Mouse (Mus musculus) R1 (cell line): ENCODE measurements around the gene Msn.
A peak's percentile ranks its signal among the peaks of the same experiment; 100 is the strongest.
"Not testable (repeated sequence)": the region's sequence is repeated elsewhere in the genome, so short reads cannot be mapped to it uniquely, and the experiment has no call there.

ENCODE experiments used
- DNase-seq: peaks from one replicate; pipeline ENCODE4 v3.0.0-alpha.2; 2018; ENCODE audit warnings: low read depth, low spot score

Gene Msn

DNA sequence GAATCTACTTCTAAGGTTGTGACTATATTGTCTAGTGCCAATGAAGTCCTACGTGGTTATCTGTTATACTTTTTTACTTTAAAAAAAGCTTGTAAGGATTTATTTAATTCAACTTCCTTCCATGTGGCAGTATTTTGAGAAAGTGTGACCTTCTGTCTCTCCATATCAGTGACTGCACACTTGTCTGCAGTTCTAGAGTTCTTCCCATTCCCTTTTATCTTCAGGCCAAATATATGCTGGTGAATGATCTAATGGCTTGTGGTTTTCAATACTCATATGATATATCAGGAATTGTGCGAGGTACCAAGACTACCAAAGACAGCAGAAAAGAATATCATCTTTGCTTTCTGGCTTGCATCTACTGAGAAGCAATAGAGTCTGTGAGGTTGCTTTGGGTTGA, 43.4 kb downstream of the Msn start:
- no peak for DNase-seq

DNA sequence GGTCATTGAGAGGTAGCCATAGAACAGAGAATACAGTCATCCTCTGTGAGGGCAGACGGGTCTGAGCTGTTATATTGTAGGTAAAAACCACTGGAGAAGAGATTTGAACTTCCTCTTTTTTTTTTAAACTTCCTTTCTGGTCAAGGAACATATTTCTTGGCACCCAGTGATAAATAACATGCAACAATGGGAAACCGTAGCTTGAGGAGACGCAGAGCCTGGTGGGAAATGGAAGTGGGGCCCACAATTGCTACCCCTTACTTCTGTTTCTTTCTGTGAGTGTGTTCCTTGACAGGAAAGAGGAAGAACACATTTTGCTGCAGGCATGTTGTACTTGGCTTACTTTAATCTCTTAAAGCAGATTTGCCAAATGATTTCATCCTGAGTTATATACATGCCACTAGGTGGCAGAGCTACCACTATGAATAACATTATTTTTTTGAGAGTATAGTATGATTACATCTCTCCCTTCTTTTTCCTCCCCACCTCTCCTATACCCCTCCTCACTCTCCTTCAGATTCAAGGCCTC, 49.2 kb downstream of the Msn start:
- DNase-seq, result no peak

DNA sequence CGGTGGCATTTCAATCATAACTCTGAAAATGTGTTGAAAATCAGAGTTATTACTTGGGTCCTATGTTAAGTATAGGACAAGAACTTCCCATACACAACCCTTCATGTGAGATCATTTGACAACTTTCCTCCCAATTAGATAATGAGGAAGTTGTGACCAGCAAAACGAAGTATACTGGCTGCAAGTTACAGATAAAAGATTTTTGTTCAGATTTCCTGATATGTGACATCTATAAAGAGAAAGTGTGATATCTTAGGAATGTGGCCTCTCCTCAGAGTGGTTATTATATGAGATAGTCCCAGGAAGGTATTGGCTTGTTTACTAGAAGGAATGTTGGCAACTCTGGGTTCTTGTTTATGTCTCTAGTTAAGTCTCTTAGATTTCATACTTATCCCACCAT, 52.4 kb downstream of the Msn start:
- DNase-seq, result no peak

DNA sequence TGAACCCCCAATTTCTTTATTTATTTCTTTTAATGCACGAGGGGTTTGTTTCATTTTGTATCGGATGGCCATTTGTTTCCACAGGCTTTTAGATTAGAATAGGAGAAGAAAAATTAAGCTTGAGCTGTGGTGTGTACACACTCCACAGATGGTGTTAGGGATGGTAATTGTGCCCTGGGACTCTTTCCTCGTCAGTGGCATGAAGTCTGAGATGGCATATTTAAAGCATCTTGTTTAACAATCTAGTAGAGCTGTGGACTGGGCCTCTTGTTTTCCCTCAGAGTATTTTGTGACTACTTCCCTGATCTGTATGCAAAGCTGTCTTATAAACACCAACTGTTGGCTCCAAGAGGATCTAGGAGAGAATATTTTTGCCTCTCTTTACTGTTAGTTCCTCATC, 57.5 kb downstream of the Msn start:
- DNase-seq, result no peak

DNA sequence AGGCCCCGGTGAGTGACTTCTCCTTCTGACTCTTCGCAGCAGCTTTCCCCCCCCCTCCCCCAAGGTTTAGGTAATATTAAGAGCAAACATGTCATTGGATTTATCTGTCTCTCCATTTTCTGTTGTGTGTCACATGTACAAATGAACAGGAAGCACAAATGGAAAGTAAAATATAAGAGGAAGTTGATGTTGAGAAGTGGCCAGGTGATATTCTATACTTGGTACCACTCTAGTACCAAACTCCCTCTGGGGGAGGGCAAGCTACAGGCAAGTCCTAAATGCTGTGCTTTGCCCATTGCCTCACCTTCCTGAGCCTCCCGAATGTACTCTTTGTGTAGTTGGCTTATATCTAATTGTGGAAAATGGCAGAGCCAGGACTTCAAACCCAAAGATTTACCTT, 62.1 kb downstream of the Msn start:
- no peak for DNase-seq

DNA sequence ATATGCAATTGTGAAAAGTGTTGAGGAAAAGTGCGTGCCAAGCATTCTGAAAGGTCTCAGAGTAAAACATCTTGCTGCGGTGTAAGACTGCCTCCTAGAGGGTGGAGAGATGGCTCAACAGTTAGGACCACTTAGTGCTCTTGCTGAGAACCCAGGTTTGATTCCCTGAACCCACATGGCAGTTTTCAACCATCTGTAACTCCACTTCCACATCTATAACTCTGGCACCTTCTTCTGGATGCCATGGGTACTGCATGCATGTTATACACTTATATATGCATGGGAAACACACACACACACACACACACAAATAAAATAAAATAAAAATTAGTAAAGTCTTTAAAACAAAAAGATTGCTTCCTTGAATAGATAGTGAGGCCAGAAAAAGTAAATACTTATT, 66.7 kb downstream of the Msn start:
- DNase-seq, result peak; percentile 46

DNA sequence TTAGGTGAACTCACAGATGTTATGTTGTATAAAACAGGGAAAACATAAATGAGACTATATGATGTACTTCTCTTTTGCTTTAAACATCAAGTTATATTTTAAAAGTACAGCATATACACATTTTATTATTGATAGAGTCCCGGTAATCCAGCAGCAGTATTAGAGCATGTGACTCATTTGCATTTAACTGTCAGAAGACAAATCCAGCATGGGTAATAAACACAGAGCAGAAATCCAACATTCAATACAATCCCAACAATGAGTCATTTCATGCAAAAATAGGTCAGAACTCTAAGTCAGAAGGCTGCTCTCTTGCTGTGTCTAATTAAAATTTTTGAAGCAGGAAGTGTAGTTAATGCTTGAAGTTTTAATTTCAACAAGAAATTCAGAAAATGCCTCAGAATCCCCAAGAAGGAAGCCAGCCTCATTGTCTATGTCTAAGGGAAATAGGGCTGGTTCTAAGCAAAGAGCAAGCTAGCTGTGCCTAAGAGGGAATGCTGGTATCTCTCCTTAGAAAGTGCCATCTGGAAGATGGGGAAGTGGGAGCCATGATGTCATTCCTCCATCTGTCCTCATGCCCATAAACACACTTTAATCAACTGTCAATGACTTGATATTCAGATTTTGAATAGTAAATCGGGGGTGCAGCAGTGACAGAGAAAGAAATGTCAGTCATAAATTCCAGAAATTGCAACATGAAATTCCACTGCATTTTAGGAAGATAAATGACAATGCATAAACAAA, 76.0 kb downstream of the Msn start:
- DNase-seq, result no peak

DNA sequence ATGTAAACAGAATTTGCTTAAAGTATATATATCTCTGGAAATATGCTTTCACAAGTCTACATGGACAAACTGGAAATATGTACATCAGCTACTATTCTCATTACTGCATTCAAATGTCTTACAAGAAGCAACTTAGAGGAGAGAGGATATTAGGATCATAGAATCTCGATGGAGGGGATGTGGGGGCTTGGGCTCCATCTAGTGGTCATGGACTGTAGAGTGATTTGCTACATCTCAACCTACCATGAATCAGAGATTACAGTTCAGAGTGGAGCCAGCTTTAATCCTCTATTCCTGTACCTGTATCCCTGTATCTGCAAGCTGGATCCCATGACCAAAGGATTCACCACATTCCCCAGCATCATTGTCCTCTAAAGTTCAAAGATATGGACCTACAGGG, 82.6 kb downstream of the Msn start:
- peak; percentile 32 for DNase-seq

DNA sequence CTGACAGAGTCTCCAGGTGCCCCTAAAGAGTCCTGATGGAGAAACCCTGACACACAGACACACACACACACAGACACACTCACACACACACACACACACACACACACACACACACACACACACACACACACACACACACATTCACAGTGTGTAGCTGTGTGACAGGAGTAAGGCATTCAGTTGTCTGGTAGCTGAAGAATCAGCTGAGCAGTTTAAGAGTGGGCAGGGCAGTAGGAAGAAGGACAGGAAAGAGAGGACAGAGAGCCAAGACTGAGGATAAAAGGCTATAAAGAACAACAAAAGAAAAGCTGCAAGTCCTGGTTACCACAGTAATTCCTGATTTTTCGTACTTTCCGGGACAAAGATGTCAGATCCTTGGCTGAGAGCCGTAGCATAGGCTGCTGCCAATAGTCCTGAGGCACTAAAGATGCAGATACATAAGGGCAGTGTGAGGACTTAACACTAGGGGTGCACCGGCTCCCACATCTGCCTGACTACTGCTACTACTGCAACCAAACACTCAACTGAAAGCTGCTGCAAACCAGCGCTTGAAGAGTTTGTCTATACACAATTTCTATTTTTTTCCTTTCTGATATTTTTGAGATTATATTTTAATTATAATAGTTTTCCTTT, 88.4 kb downstream of the Msn start:
- DNase-seq, result no peak

DNA sequence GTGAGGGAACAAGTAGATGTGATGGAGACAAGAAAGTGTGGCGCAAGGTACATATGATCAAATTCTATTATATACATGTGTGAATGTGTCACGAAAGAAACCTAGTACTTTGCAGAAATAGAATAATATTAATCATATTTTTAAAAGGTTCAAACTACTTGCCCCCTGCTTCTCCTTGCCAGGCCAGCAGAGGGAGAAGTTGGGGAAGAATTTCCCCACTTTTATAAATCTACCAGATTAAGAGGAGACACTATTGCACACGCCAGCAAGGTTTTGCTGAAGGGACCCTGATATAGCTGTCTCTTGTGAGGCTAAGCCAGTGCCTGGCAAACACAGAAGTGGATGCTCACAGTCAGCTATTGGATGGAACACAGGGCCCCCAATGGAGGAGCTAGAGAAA, 109.3 kb downstream of the Msn start:
- not testable (repeated sequence) for DNase-seq

DNA sequence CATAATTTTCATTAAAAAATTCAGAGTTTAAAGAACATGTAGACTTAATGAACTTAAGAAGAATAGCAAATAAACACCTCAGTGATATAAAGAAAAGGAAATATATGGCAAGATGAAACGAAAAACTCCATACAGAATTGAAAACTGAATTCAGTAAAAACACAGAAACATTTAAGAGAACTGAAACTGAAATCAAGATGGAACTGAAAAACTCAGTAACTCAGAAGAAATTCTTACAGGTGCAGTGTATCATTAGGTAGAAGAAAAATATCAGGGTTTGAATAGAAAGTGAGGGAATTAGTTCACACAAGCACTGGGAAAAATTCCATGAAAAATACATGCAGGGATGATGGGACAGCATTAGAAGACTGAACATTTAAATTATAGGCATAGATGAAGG, 111.0 kb downstream of the Msn start:
- no peak for DNase-seq

DNA sequence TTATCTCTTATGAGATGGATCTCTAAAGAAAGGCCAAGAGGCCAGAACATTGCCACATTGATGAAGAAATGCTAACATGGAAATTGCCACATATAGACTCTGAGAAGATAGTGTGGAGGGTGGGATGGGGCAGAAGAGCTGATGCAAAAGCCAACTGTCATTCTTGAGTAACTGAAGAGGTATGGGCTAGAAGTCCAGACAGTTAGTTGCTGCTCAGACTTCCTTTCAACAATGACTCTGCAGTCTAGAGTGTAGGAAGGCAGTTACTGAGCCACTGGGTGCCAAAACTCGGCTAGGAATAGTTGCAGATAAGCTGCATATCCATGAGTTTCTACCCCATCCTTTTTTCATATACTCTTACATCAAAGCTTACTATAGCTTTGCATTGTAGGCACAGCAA, 122.2 kb downstream of the Msn start:
- DNase-seq, result no peak
